Mouse (Mus musculus): ENCODE results near the gene Il22ra2.

DNA sequence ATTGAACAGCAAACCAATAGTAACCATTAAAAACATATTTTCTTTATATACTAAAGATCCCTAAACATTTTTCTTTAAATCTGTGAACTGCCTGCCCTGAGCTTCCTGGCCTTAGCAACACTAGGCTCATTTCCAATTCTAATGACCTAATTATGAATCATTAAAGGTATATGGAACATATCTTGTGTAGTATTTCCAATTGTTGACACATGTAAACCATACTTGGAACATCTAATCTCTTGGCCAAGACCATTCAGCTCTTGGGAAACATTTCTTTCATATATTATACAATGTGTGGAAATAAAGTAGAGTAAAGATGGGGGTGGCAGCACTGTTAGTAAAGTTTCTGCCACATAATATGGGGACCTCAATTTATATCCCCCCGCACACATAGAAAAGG, 17.8 kb downstream of the Il22ra2 start:
- TF ChIP-seq CTCF (IDR thresholded peaks at IDR 0.05; ENCODE audit: extremely low read depth, insufficient read depth, insufficient read length, insufficient replicate concordance) (no peak), POLR2A (IDR thresholded peaks at IDR 0.05; ENCODE audit: low read depth, low read length) (no peak)

Measured in spleen, adult 2 months (tissue).